Mouse (Mus musculus): ENCODE data around the gene Cd28. TPM values are rescaled to one million over a fixed set of nuclear protein-coding genes. Genes with fewer than 3 reads are reported as not detected.

Gene Cd28
- 0.08 and 0.09 TPM in 2 replicates for polyA plus RNA-seq (2021; fragmentation: Nextera tagmentation)
- long read RNA-seq, experiment 1 = 0 reads
- long read RNA-seq, experiment 2 = 0 reads

GRCm38 (mm10) chr1:60716567-60716966 is at the start of gene Cd28:
Gene Cd28, plus strand, starts transcription at chr1:60716800.

Other genes starting within 250 kb of the Cd28 start
- gene Raph1, start 149.7 kb upstream of the Cd28 start, polyA plus RNA-seq (2021; fragmentation: Nextera tagmentation) = 14.5 and 26.6 TPM in 2 replicates
- not detected in 2 replicates for gene Ctla4, start 170.2 kb downstream of the Cd28 start, polyA plus RNA-seq (2021; fragmentation: Nextera tagmentation)

All from left cerebral cortex, adult 6 months (tissue).